Mouse (Mus musculus) forebrain, embryonic 12.5 days (tissue): Measurements from ENCODE around the gene Chit1. TPM values are rescaled to one million over a fixed set of nuclear protein-coding genes. Genes with fewer than 3 reads are reported as not detected.

Source experiments
- ATAC-seq: fragments of 200-750 bp; cut with Nextera tagmentation; 2 replicates; pipeline ENCODE4 v1.8.0; 2017; ENCODE audit warnings: moderate TSS enrichment; ENCODE audit not compliant: low FRiP score
- H3K27ac ChIP-seq: fragments of 300-500 bp; sonication (generic); 2 replicates; pipeline ENCODE4 v1.5.1; 2016; ENCODE audit warnings: mild to moderate bottlenecking
- H3K27me3 ChIP-seq: fragments of 300-500 bp; sonication (generic); 2 replicates; pipeline ENCODE4 v1.6.1; 2016; ENCODE audit warnings: mild to moderate bottlenecking
- H3K36me3 ChIP-seq: fragments of 300-500 bp; sonication (generic); replicated peaks from 2 replicates; pipeline ENCODE4 v1.6.1; 2016; ENCODE audit warnings: mild to moderate bottlenecking
- H3K4me1 ChIP-seq: fragments of 300-500 bp; sonication (generic); 2 replicates; pipeline ENCODE4 v1.6.1; 2016
- H3K4me2 ChIP-seq: fragments of 300-500 bp; sonication (generic); 2 replicates; pipeline ENCODE4 v1.6.1; 2016; ENCODE audit warnings: mild to moderate bottlenecking, moderate library complexity
- H3K4me3 ChIP-seq: fragments of 300-500 bp; sonication (generic); replicated peaks from 2 replicates; pipeline ENCODE4 v1.5.1; 2016; ENCODE audit warnings: mild to moderate bottlenecking
- H3K9ac ChIP-seq: fragments of 300-500 bp; sonication (generic); 2 replicates; pipeline ENCODE4 v1.6.1; 2016; ENCODE audit warnings: mild to moderate bottlenecking
- H3K9me3 ChIP-seq: fragments of 300-500 bp; sonication (generic); 2 replicates; pipeline ENCODE4 v1.6.1; 2016
- WGBS: fragments of 180-500 bp; shearing (Covaris S2); methylation state at CpG from one replicate; pipeline ENCODE4 v1.1.7; 2016; 5-methylcytosine and 5-hydroxymethylcytosine counted together
- polyA plus RNA-seq: library from polyadenylated mRNA; unstranded; fragments of >200 nt; fragmentation: Nextera tagmentation; extraction: Ambion mirVana; gene quantifications from 2 replicates; pipeline ENCODE4 v1.2.1, GENCODE M21; 2016

The Chit1 gene
- polyA plus RNA-seq, 1 experiment from 2014 or later, result not detected

DNA sequence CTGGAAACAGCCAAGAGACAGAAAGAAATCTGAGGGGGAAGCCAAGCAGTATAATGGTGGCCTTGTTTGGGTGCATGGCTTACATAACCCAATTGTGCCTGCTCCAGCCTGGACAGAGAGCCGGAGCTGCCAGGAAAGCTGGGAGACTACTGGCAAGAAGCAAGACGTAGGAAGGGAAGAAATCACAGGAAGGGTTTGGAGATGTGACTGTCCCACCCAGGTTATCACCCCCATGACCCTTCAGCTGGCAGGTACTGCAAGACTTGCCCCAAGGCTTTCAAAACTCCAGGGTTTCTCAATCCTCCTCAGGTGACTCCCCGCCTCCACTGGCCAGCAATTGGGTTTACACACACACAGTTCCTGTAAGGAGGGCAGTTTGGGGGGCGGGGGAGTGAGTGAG lies 71.0 kb downstream of the Chit1 start, which contains the start of gene Chil1:
Gene Chil1 (plus strand): TSS at position 152 of the 400 bp plus-strand sequence.
- Histone ChIP-seq H3K4me1 (peaks cover 4% of the 10 kb centered on the region; the same call in 1 of the 2 replicates), H3K27ac (no peak within 1 kb of the TSS), H3K36me3 (no peaks in the 10 kb centered on the region), H3K9ac (no peak within 1 kb of the TSS), H3K27me3 (peaks cover 16% of the 10 kb centered on the region; the same call in 1 of the 2 replicates), H3K4me2 (no peak within 1 kb of the TSS), H3K4me3 (no peak within 1 kb of the TSS), H3K9me3 (no peaks in the 10 kb centered on the region)
- 43% methylated on average over 4 of the region's 4 CpGs for WGBS
- ATAC-seq, result no peak

DNA sequence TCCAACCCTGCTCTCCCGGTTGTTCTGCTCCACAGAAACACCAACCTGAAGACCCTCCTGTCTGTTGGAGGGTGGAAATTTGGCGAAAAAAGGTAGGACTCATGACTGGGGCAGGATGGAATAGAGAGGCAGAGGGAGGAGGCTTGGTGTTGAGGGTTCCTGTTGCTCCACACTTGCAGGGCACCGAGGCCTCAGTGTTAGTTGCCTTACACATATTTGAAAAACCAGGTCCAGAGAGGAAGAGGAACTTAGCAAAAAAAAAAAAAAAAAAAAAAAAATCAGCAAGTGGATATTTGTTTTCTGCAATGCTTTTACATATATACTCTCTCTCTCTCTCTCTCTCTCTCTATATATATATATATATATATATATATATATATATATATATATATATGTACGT lies 73.0 kb downstream of the Chit1 start:
- WGBS, result 94% methylated on average over 4 of the region's 4 CpGs
- Histone ChIP-seq H3K9me3 (no peaks in the 10 kb centered on the region), H3K9ac (no peak overlapping the region), H3K4me2 (no peak overlapping the region), H3K27ac (no peak overlapping the region), H3K4me1 (peaks cover 9% of the 10 kb centered on the region), H3K4me3 (no peak overlapping the region), H3K36me3 (no peaks in the 10 kb centered on the region), H3K27me3 (peaks cover 22% of the 10 kb centered on the region; the same call in 1 of the 2 replicates)
- no peak for ATAC-seq

DNA sequence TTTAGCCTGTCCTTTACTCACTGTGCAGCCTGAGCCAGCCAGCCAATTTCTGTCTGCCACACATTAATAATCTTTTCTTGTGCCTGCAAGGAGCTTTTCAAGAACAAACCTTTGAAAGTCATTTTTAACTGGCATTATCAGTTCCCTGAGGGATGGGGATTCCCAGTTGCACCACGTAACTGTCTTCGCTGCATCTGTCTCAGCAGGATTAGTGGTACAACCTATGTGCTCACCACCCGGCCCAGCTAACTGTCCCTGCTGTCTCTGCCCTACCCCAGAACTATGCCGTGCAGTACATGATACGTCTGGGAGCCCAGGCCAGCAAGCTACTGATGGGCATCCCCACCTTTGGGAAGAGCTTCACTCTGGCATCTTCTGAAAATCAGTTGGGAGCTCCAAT lies 77.2 kb downstream of the Chit1 start:
- Histone ChIP-seq H3K27me3 (peaks cover 11% of the 10 kb centered on the region; the same call in 1 of the 2 replicates), H3K36me3 (no peaks in the 10 kb centered on the region), H3K4me2 (no peak overlapping the region), H3K27ac (no peak overlapping the region), H3K4me3 (no peak overlapping the region), H3K4me1 (peaks cover 14% of the 10 kb centered on the region), H3K9me3 (no peaks in the 10 kb centered on the region), H3K9ac (no peak overlapping the region)
- ATAC-seq, result no peak
- 84% methylated on average over 5 of the region's 5 CpGs for WGBS

DNA sequence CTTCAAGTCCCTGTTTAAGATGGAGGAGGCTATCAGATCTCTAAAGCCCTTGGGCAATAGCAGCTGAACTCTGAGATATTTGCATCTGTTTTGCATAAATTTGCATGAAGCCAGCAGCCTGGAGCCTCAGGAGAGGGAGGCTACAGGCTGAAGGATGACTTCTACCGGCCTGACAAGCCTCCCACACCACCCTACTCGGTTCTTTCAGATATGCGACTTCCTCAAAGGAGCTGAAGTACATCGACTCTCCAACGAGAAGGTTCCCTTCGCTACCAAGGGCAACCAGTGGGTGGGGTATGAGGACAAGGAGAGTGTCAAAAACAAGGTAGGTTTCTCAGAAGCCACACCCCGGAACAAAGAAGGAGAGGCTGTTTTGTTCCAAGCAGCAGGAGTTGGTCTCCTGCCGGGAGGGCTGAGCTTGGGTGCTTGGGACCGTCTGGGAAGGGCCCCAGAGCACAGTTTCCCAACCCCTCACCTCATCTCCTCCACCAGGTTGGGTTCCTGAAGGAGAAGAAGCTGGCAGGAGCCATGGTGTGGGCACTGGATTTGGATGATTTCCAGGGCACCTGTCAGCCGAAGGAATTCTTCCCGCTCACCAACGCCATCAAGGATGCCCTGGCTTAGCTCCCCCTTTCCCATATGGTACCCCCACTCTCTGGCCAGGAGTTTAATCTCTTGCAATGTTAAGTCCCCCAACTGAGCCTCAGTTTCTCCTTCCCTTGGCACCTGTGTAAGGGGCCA lies 78.1 kb downstream of the Chit1 start:
- ATAC-seq, result no peak
- no peak overlapping the region for H3K27ac ChIP-seq
- WGBS, result 28% methylated on average over 12 of the region's 12 CpGs

DNA sequence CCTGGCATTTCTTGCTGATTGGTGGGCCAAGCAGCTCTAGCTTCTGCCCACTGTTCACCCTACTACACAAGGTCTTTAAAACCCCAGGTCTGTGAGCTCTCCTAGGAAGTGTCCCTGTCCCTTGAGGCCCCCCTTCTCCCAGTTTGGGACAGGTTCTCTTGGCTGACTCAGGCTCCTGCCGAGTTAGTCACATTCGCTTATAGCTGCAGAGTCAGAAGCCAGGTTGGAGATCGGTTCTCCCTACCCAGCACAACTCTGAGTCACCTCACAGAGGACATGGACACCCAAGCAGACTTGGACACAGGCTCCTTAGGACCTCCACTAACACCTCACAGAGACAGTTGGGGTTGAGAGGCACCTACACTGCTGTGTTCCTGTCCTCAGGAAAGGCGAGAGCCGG lies 80.2 kb downstream of the Chit1 start:
- H3K9me3 ChIP-seq, result no peaks in the 10 kb centered on the region
- H3K36me3 ChIP-seq, result no peaks in the 10 kb centered on the region
- H3K4me1 ChIP-seq, result peaks cover 26% of the 10 kb centered on the region
- 88% methylated on average over 5 of the region's 5 CpGs for WGBS
- no peak overlapping the region for H3K4me2 ChIP-seq
- ATAC-seq, result no peak
- H3K27me3 ChIP-seq, result peaks cover 7% of the 10 kb centered on the region; the same call in 1 of the 2 replicates
- H3K9ac ChIP-seq, result no peak overlapping the region
- no peak overlapping the region for H3K4me3 ChIP-seq
- no peak overlapping the region for H3K27ac ChIP-seq

More for the DNA sequence above, 78.1 kb downstream of the Chit1 start:
- Histone ChIP-seq H3K9me3 (no peaks in the 10 kb centered on the region), H3K4me2 (0 out of 2 replicates have a peak overlapping the region, but pooled peaks have one; percentile 5), H3K27me3 (peaks cover 7% of the 10 kb centered on the region; the same call in 1 of the 2 replicates), H3K4me3 (no peak overlapping the region), H3K4me1 (peaks cover 18% of the 10 kb centered on the region), H3K36me3 (no peaks in the 10 kb centered on the region), H3K9ac (no peak overlapping the region)

DNA sequence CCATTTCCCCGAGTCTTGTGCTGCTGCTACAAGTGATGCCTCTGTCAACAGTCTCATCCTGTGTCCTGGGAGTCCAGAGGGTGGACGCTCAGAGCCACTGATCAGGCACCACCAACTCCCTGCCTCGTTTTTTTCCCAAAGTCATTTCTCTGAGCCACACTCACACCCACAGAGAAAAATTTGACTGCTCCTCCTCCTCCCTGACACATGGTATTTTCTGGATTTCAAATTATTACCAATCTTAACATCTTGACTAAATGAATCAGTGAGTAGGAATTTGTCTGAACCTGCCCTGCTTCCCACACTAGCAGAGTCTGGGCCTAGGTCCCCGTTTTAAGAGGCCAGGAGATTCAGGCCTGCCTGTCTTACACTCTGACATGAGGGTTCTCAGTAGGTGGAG lies 81.0 kb downstream of the Chit1 start:
- Histone ChIP-seq H3K4me3 (no peak overlapping the region), H3K4me1 (peaks cover 28% of the 10 kb centered on the region), H3K27ac (no peak overlapping the region), H3K4me2 (no peak overlapping the region), H3K27me3 (peaks cover 7% of the 10 kb centered on the region; the same call in 1 of the 2 replicates), H3K9me3 (no peaks in the 10 kb centered on the region), H3K9ac (no peak overlapping the region), H3K36me3 (no peaks in the 10 kb centered on the region)
- ATAC-seq, result no peak
- WGBS, result 69% methylated on average over 4 of the region's 4 CpGs

DNA sequence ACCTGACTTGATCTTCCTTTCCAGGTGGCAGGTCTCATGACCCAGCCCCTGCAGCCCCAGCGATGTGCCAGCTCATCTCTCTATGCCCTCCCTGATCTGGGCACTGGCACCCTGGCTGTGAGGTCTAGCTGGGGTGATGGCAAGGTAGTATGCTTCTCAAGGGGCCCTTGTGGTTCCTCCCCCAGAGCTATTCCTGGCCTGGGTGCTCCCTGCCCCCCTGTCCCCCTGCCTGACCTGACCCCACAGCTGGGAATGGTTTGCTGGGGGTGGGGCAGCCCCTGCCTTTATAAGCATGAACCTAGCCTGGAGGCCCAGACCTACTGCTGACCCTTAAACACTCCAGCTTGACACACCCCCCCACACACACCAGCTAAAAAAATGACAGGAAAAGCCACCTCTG lies 82.1 kb downstream of the Chit1 start, which contains the start of gene Mybph:
Gene Mybph (plus strand): TSS at position 323 of the 400 bp plus-strand sequence.
- H3K4me3 ChIP-seq, result no peak within 1 kb of the TSS
- H3K36me3 ChIP-seq, result no peaks in the 10 kb centered on the region
- no peaks in the 10 kb centered on the region for H3K27me3 ChIP-seq
- H3K4me2 ChIP-seq, result no peak within 1 kb of the TSS
- WGBS, result 81% methylated on average over 1 of the region's 1 CpGs
- no peak for ATAC-seq
- no peaks in the 10 kb centered on the region for H3K9me3 ChIP-seq
- H3K27ac ChIP-seq, result no peak within 1 kb of the TSS
- peaks cover 28% of the 10 kb centered on the region for H3K4me1 ChIP-seq
- H3K9ac ChIP-seq, result no peak within 1 kb of the TSS

DNA sequence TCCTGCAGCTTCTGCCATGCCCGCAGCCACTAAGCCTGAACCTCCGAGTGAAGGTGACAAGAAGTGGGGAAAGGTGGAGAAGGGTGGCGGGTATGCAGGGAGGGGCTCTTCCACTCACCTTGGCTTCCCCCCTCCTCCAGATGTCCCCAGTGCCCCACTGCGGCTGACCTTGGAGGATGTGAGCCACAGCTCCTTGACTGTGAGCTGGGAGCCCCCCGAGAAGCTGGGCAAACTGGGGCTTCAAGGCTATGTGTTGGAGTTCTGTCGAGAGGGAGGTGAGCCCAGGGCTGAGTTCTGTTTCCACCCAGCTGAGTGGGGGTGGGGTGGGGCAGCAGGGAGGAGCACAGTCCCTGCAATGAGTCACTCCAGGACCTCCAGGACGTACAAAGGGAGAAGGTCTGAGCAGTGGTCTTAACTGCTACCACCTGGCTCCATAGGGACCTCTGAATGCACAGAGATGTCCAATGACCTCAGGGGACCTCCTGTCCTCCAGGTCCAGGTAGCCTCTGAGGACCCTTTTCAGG lies 82.7 kb downstream of the Chit1 start:
- H3K36me3 ChIP-seq, result no peaks in the 10 kb centered on the region
- H3K27me3 ChIP-seq, result no peaks in the 10 kb centered on the region
- no peaks in the 10 kb centered on the region for H3K9me3 ChIP-seq
- 73% methylated on average over 7 of the region's 7 CpGs for WGBS
- no peak overlapping the region for H3K4me3 ChIP-seq
- ATAC-seq, result no peak
- H3K9ac ChIP-seq, result no peak overlapping the region
- H3K4me1 ChIP-seq, result peaks cover 22% of the 10 kb centered on the region
- H3K4me2 ChIP-seq, result no peak overlapping the region
- no peak overlapping the region for H3K27ac ChIP-seq

DNA sequence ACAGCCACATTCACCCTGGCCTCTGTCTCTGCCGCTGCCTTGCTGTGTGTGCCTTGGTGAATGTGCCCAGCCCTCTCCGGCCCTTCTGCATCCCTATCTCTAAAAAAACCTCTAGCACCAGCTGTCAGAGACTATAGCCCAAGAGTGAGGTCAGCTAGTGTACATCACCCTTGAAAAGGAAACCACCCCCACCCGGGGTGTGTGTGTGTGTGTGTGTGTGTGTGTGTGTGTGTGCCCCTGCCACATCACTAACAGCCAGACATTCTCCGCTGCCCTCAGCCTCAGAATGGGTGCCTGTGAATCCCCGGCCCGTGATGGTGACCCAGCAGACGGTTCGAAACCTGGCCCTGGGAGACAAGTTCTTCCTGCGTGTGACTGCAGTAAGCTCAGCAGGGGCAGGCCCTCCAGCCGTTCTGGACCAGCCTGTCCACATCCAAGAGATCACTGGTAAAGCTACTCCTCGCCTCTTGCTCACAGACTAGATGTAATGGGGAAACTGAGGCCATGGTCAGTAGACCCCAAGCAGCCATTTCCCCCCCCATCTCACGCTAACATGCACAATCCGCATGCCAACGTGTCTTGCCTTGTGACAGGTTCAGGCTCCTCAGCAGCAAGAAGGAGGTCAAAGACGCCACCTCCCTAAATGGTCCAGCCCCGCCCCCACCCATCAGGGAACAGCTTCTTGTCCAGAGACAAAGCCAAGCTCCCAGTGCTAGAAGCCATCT lies 83.4 kb downstream of the Chit1 start:
- peaks cover 15% of the 10 kb centered on the region for H3K4me1 ChIP-seq
- WGBS, result 70% methylated on average over 15 of the region's 16 CpGs
- H3K9ac ChIP-seq, result no peak overlapping the region
- no peak for ATAC-seq
- H3K4me3 ChIP-seq, result no peak overlapping the region
- no peaks in the 10 kb centered on the region for H3K36me3 ChIP-seq
- no peak overlapping the region for H3K27ac ChIP-seq
- no peaks in the 10 kb centered on the region for H3K9me3 ChIP-seq
- no peaks in the 10 kb centered on the region for H3K27me3 ChIP-seq
- no peak overlapping the region for H3K4me2 ChIP-seq

DNA sequence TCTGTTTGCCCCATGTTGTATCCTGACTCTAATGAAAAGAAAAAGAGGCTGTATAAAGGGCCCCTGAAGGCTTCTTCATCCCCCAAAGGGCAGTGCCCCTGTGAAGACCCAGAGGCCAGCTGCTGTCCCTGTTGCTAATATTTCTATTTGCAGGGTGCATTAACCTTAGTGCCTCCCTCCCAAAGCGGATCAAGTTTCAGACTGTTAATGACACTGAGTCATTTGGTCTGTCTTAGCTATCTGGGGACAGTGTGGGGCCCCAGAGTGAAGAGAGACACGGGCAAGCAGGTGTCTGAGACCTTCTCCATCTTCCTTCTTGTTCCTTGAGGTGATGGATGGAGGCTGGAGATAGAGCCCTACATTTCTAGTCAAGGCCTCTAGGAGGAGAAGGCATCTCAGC lies 84.1 kb downstream of the Chit1 start:
- H3K27me3 ChIP-seq, result no peaks in the 10 kb centered on the region
- H3K9ac ChIP-seq, result no peak overlapping the region
- H3K36me3 ChIP-seq, result no peaks in the 10 kb centered on the region
- no peak overlapping the region for H3K27ac ChIP-seq
- H3K4me1 ChIP-seq, result peaks cover 14% of the 10 kb centered on the region
- no peaks in the 10 kb centered on the region for H3K9me3 ChIP-seq
- WGBS, result 78% methylated on average over 2 of the region's 2 CpGs
- no peak for ATAC-seq
- no peak overlapping the region for H3K4me2 ChIP-seq
- H3K4me3 ChIP-seq, result no peak overlapping the region

DNA sequence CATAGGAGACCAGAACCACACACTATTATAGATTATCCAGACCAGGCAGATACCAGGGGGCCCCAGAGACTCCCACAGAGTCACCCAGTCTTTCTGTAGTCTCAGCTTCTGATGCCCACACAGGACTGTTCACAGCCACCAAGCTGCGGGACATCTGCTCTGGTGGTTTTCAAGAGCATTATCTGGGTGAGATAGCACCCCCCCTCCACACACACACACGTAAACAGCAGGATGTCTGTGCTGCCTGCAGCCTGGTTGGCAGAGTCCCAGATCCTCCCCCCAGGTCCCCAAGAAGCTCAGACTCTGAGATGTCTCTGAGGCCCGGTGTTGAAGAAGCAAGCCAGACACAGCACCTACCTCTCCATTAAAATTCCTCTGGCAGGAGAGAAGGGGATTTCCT lies 84.5 kb downstream of the Chit1 start:
- H3K4me1 ChIP-seq, result peaks cover 14% of the 10 kb centered on the region

DNA sequence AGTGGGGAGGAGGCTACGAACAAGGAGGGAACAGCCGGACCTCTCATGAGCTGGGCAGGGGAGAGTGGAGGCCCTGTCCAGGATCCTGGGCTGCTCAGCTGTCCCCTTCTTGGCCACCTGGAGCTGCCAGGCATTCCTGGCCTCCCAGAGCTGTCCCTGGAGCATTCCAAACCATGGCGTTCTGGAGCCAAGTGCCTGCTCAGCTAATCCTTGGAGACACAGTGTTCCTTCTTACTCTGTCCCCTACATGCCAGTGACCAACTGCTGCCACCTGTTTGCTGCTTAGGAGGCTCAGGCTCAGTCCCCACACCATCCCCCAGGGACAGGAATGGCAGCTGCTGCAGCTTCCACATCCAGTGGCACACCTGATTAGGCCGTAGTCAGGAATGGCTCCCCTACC lies 84.9 kb downstream of the Chit1 start:
- H3K36me3 ChIP-seq, result no peaks in the 10 kb centered on the region
- H3K4me1 ChIP-seq, result peaks cover 14% of the 10 kb centered on the region
- H3K27ac ChIP-seq, result no peak overlapping the region
- no peak for ATAC-seq
- H3K9me3 ChIP-seq, result no peaks in the 10 kb centered on the region
- H3K4me2 ChIP-seq, result no peak overlapping the region
- H3K27me3 ChIP-seq, result no peaks in the 10 kb centered on the region
- WGBS, result 48% methylated on average over 4 of the region's 4 CpGs
- H3K4me3 ChIP-seq, result no peak overlapping the region
- no peak overlapping the region for H3K9ac ChIP-seq

More for the DNA sequence above, 84.5 kb downstream of the Chit1 start:
- Histone ChIP-seq H3K27me3 (no peaks in the 10 kb centered on the region), H3K27ac (no peak overlapping the region), H3K36me3 (no peaks in the 10 kb centered on the region), H3K9ac (no peak overlapping the region), H3K4me3 (no peak overlapping the region), H3K4me2 (no peak overlapping the region), H3K9me3 (no peaks in the 10 kb centered on the region)
- no peak for ATAC-seq
- WGBS, result 68% methylated on average over 3 of the region's 3 CpGs
